Comparison of ENCODE assay signal across 11 mouse cellular contexts in the genomic region with DNA sequence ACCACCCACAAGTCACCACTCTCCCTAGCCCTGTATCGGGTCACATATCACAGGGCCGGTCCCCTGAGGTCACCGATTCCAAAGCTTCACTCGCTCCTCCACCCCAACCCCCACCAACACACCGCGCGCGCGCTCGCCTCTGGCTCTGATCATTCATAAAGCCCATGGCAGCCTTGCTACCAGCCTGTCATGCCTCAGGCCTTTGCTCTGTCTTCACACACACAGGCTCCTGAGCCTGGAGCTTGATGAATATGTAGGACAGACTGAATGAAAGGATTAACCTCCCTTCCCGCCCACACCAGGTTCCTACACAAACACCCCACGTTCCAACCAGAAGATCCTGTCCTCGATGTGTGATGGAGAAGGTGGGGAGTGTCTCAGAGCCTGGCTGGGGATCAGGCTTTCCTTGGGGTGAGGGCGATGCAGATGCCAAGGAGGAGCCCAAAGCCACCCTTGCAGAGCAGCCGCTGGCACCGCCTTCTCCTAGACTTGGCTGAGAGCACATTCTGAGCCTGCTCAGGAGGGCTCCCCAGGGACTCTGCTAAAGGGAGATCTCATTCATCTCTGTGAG. TPM values are rescaled to one million over a fixed set of nuclear protein-coding genes. Genes with fewer than 3 reads are reported as not detected.
A peak's percentile ranks its signal among the peaks of the same experiment; 100 is the strongest.
DNase-seq lines count a peak whose midpoint lies in the region; ATAC-seq lines count a peak whose summit lies in the region.
"Had no signal": no experiment of that assay in that cellular context is flagged by ENCODE, and none has a peak within 500 bp of the region (broad histone marks: within the 10 kb centered on the region; RNA-seq: fewer than 3 reads in every experiment).

No protein-coding gene starts in this region.

- H3K27ac ChIP-seq in neural tube, embryonic 11.5 days (ENCODE audit: low read depth, low read length), result no peak overlapping the region
- H3K27ac ChIP-seq in midbrain, embryonic 12.5 days (replicated peaks), result peak overlapping the region; percentile 2; the same call in 1 of the 2 replicates
- H3K27ac ChIP-seq: limb, embryonic 15.5 days had no signal

- 53% methylated on average over 16 of the region's 16 CpGs for WGBS in neural tube, embryonic 11.5 days
- WGBS in midbrain, embryonic 12.5 days, result 13% methylated on average over 16 of the region's 16 CpGs

- H3K4me3 ChIP-seq in neural tube, embryonic 11.5 days (ENCODE audit: low read depth, low read length), result no peak overlapping the region
- H3K4me3 ChIP-seq in midbrain, embryonic 12.5 days, result no peak overlapping the region
- H3K4me3 ChIP-seq: limb, embryonic 15.5 days had no signal

- intact Hi-C loops in gastrocnemius, postnatal 36 days (cut with DNase I), result no loop called here
- intact Hi-C loops in heart, postnatal 25 days (cut with DNase I), result no loop called here

- H3K27me3 ChIP-seq in neural tube, embryonic 11.5 days (ENCODE audit: control insufficient read depth, insufficient read depth, low read length), result no peaks in the 10 kb centered on the region
- H3K27me3 ChIP-seq in midbrain, embryonic 12.5 days, result peaks cover 39% of the 10 kb centered on the region
- H3K27me3 ChIP-seq: limb, embryonic 15.5 days had no signal

- ATAC-seq in neural tube, embryonic 11.5 days (ENCODE audit: insufficient read depth, low FRiP score, low TSS enrichment), result no peak
- peak; percentile 34; the same call in 1 of the 2 replicates for ATAC-seq in midbrain, embryonic 12.5 days (ENCODE audit: low FRiP score, low read depth)
- ATAC-seq: CD4-positive, CD25-positive, alpha-beta regulatory T cell, adult 4 months had no signal

- H3K9me3 ChIP-seq in neural tube, embryonic 11.5 days (ENCODE audit: control insufficient read depth, low read length), result no peaks in the 10 kb centered on the region
- no peaks in the 10 kb centered on the region for H3K9me3 ChIP-seq in midbrain, embryonic 12.5 days
- H3K9me3 ChIP-seq: limb, embryonic 15.5 days had no signal

- DNase-seq in neural tube, embryonic 11.5 days (ENCODE audit: low spot score), result peak; percentile 38
- DNase-seq in neural tube, embryonic 10.5 days (ENCODE audit: extremely low spot score, low spot score), result no peak
- DNase-seq in frontal cortex, postnatal 25 days (ENCODE audit: low spot score in 2 of 2), result peak; percentile 25 to 30
- DNase-seq in gastrocnemius, postnatal 36 days, result no peak
- no peak for DNase-seq in layer of hippocampus, postnatal 25 days (ENCODE audit: extremely low spot score in 1 of 2, low spot score in 1 of 2)
- DNase-seq in heart, postnatal 25 days (ENCODE audit: low spot score), result no peak
- no peak for DNase-seq in urinary bladder, postnatal 14 days (ENCODE audit: low spot score)
- DNase-seq: kidney, postnatal 10 days had no signal

- H3K4me2 ChIP-seq in neural tube, embryonic 11.5 days (ENCODE audit: low read depth), result no peak overlapping the region
- peak overlapping the region; percentile 27 for H3K4me2 ChIP-seq in midbrain, embryonic 12.5 days (replicated peaks)
- H3K4me2 ChIP-seq: limb, embryonic 15.5 days had no signal

- H3K36me3 ChIP-seq in neural tube, embryonic 11.5 days (ENCODE audit: control insufficient read depth, insufficient read depth, low read length), result no peaks in the 10 kb centered on the region
- no peaks in the 10 kb centered on the region for H3K36me3 ChIP-seq in midbrain, embryonic 12.5 days
- H3K36me3 ChIP-seq: limb, embryonic 15.5 days had no signal

- H3K4me1 ChIP-seq in neural tube, embryonic 11.5 days (ENCODE audit: control insufficient read depth, insufficient read depth, low read length), result peaks cover 6% of the 10 kb centered on the region; the same call in 1 of the 2 replicates
- peaks cover 29% of the 10 kb centered on the region for H3K4me1 ChIP-seq in midbrain, embryonic 12.5 days

- no peak overlapping the region for H3K9ac ChIP-seq in neural tube, embryonic 11.5 days (ENCODE audit: low read length)
- H3K9ac ChIP-seq in midbrain, embryonic 12.5 days (replicated peaks), result no peak overlapping the region
- H3K9ac ChIP-seq: limb, embryonic 15.5 days had no signal

RNA-seq across cellular contexts. Expression of gene Ptpru, which starts 16.8 kb away (rescaled TPM):
- polyA plus RNA-seq in neural tube, embryonic 11.5 days (2014; fragmentation: Nextera tagmentation; extraction: Ambion mirVana), result 10.2 and 13.3 TPM in 2 replicates
- polyA plus RNA-seq in midbrain, embryonic 12.5 days (2016; fragmentation: Nextera tagmentation; extraction: Ambion mirVana), result 19.4 and 30.6 TPM in 2 replicates
- 1 to 10 TPM in 1 of 2 experiments, under 1 TPM in 1; 0.56 to 1.9 TPM for total RNA-seq in gastrocnemius, postnatal 36 days (2021)
- total RNA-seq in layer of hippocampus, postnatal 25 days (2021), result 100 to 1,000 TPM in 1 of 2 experiments, 10 to 100 TPM in 1; 98.0 to 101 TPM
- 1 to 10 TPM; 2.8 to 7.4 TPM for total RNA-seq in heart, postnatal 25 days (2021)
- polyA plus RNA-seq: CD4-positive, CD25-positive, alpha-beta regulatory T cell, adult 4 months had no signal

RNA-seq across cellular contexts. Expression of gene Mecr, which starts 22.0 kb away (rescaled TPM):
- 38.4 and 41.9 TPM in 2 replicates for polyA plus RNA-seq in neural tube, embryonic 11.5 days (2014; fragmentation: Nextera tagmentation; extraction: Ambion mirVana)
- 35.5 and 44.5 TPM in 2 replicates for polyA plus RNA-seq in midbrain, embryonic 12.5 days (2016; fragmentation: Nextera tagmentation; extraction: Ambion mirVana)
- total RNA-seq in gastrocnemius, postnatal 36 days (2021), result 10 to 100 TPM; 17.3 to 20.8 TPM
- total RNA-seq in layer of hippocampus, postnatal 25 days (2021), result 10 to 100 TPM; 28.4 to 33.4 TPM
- total RNA-seq in heart, postnatal 25 days (2021), result 10 to 100 TPM; 25.5 to 26.5 TPM

RNA-seq across cellular contexts. Expression of gene Srsf4, which starts 52.2 kb away (rescaled TPM):
- 136 and 144 TPM in 2 replicates for polyA plus RNA-seq in neural tube, embryonic 11.5 days (2014; fragmentation: Nextera tagmentation; extraction: Ambion mirVana)
- polyA plus RNA-seq in midbrain, embryonic 12.5 days (2016; fragmentation: Nextera tagmentation; extraction: Ambion mirVana), result 166 and 167 TPM in 2 replicates
- total RNA-seq in gastrocnemius, postnatal 36 days (2021), result 10 to 100 TPM; 27.8 to 28.4 TPM
- total RNA-seq in layer of hippocampus, postnatal 25 days (2021), result 10 to 100 TPM; 68.1 to 69.2 TPM
- total RNA-seq in heart, postnatal 25 days (2021), result 10 to 100 TPM; 32.8 to 38.4 TPM

Comparison
In these comparisons a context has a peak if more than half of its experiments do, and no peak if none do; other contexts are left out.
1. DNase-seq: peak in neural tube, embryonic 11.5 days (single experiment) and frontal cortex, postnatal 25 days (2 of 2); none in neural tube, embryonic 10.5 days (single experiment), gastrocnemius, postnatal 36 days (0 of 2), layer of hippocampus, postnatal 25 days (0 of 2), heart, postnatal 25 days (single experiment) and urinary bladder, postnatal 14 days (single experiment).
2. RNA of gene Ptpru, which starts 16.8 kb away (total RNA-seq): 98.0 to 101 TPM in layer of hippocampus, postnatal 25 days; 2.8 to 7.4 TPM in heart, postnatal 25 days and 0.56 to 1.9 TPM in gastrocnemius, postnatal 36 days; every median in the first group is over 10 times any median in the second.